Mouse (Mus musculus): ENCODE results near the gene Strc. TPM values are rescaled to one million over a fixed set of nuclear protein-coding genes. Genes with fewer than 3 reads are reported as not detected.
A peak's percentile ranks its signal among the peaks of the same experiment; 100 is the strongest.

The Strc gene
- polyA plus RNA-seq, 1 experiment from 2014 or later = not detected

DNA sequence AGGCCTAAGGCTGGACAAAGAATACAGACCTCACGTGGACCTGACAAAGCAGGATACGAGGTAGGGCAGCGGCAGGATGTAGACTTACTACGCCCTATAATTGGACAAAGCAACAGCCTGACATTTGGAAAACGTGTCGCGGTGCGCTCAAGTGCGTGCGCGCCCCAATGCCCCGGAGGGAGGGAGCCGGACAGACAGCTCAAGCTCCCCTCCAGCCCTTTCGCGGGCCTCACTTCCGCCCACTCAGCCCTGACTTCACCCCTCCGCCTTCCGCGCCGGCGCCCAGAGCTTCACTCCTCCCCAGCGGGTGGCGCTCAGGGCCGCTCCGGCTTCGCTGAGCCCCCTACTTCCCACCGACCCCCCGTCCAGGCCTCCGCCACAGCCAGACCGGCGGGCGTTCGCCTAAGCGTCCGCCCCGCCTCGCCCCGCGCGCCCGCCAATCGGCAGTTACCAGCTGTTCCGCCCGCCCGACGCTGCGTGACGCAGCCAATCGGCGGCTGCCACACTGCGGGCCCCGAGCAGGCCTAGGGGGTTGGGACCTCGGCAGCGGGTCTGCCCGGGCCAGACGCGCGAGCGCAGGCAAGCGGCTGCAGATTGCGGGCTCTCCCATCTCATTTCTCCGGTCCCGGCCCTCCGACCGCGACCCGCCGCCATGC is 26.5 kb upstream of the Strc start, which contains the start of the genes Pdia3 and Catsper2:
Pdia3 (plus strand) TSS at position 389 of the 656 bp plus-strand sequence.
Catsper2 (minus strand) TSS at position 406 of the 656 bp plus-strand sequence.
- Histone ChIP-seq H3K9me3 (ENCODE audit: control insufficient read depth, low read length) (no peaks in the 10 kb centered on the region), H3K4me2 (replicated peaks) (peak within 1 kb of the TSS; percentile 62), H3K27me3 (ENCODE audit: control insufficient read depth, insufficient read depth, low read length) (no peaks in the 10 kb centered on the region), H3K4me3 (replicated peaks; ENCODE audit: low read length) (peak within 1 kb of the TSS; percentile 99), H3K27ac (peak within 1 kb of the TSS; percentile 98), H3K9ac (peak within 1 kb of the TSS; percentile 99), H3K4me1 (replicated peaks; ENCODE audit: control insufficient read depth, insufficient read depth, low read length) (peaks cover 26% of the 10 kb centered on the region), H3K36me3 (replicated peaks; ENCODE audit: control insufficient read depth, insufficient read depth) (peaks cover 18% of the 10 kb centered on the region)
- peak; percentile 95 for DNase-seq (ENCODE audit: low spot score)
- peak; percentile 99 for ATAC-seq (ENCODE audit: low FRiP score)
- WGBS = under 1% methylated on average over 66 of the region's 68 CpGs

DNA sequence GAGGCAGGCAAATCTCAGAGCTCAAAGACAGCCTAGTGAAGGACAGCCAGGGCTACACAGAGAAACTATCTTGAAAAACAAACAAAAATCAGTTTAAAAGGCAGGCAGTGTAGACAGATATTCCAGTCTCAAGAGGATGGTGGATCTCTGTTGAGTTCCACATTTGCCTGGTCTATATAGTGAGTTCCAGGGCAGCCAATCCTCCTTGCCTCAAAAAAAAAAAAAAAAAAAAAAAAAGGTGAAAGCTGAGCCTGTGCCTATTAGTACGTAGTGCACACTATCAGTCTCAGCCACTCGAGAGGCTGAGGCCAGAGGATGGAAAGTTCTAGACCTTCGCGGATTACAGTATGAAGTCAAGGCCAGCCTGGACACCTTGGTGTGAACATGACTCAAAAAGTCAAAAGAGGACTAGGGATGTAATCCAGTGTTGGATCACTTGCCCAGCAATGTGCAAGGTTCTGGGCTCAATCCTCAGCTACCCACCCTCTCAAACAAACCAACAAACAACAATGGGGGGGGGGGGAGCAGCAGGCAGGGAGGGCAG is 25.9 kb upstream of the Strc start:
- Histone ChIP-seq H3K4me1 (replicated peaks; ENCODE audit: control insufficient read depth, insufficient read depth, low read length) (peaks cover 26% of the 10 kb centered on the region), H3K27ac (peak overlapping the region; percentile 98), H3K27me3 (ENCODE audit: control insufficient read depth, insufficient read depth, low read length) (no peaks in the 10 kb centered on the region), H3K36me3 (replicated peaks; ENCODE audit: control insufficient read depth, insufficient read depth) (peaks cover 12% of the 10 kb centered on the region), H3K4me2 (replicated peaks) (peak overlapping the region; percentile 62), H3K9me3 (ENCODE audit: control insufficient read depth, low read length) (no peaks in the 10 kb centered on the region), H3K9ac (peak overlapping the region; percentile 99), H3K4me3 (replicated peaks; ENCODE audit: low read length) (peak overlapping the region; percentile 99)
- no peak for ATAC-seq (ENCODE audit: low FRiP score)
- WGBS = 14% methylated on average over 4 of the region's 4 CpGs
- peak; percentile 49 for DNase-seq (ENCODE audit: low spot score)

DNA sequence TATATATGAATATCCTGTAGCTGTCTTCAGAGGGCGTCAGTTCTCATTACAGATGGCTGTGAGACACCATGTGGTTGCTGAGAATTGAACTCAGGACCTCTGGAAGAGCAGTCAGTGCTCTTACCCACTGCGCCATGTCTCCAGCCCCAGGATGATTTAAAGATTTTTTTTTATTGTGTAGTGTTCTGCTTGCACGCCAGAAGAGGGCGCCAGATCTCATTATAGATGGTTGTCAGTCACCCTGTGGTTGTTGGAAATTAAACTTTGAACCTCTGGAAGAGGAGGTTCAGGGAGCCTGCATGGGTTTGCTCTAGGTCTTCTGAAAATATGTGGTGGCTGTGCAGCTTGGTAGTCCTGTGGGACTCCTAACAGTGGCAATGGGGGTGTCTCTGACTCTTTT is 21.2 kb upstream of the Strc start:
- no peak overlapping the region for H3K27ac ChIP-seq
- H3K4me1 ChIP-seq (replicated peaks; ENCODE audit: control insufficient read depth, insufficient read depth, low read length) = peaks cover 5% of the 10 kb centered on the region; the same call in 1 of the 2 replicates
- no peak overlapping the region for H3K4me3 ChIP-seq (replicated peaks; ENCODE audit: low read length)
- 34% methylated on average over 4 of the region's 4 CpGs for WGBS
- no peak for ATAC-seq (ENCODE audit: low FRiP score)
- no peak overlapping the region for H3K4me2 ChIP-seq (replicated peaks)
- no peaks in the 10 kb centered on the region for H3K27me3 ChIP-seq (ENCODE audit: control insufficient read depth, insufficient read depth, low read length)
- H3K36me3 ChIP-seq (replicated peaks; ENCODE audit: control insufficient read depth, insufficient read depth) = no peaks in the 10 kb centered on the region; the same call in 1 of the 2 replicates
- no peaks in the 10 kb centered on the region for H3K9me3 ChIP-seq (ENCODE audit: control insufficient read depth, low read length)
- no peak overlapping the region for H3K9ac ChIP-seq
- no peak for DNase-seq (ENCODE audit: low spot score)

DNA sequence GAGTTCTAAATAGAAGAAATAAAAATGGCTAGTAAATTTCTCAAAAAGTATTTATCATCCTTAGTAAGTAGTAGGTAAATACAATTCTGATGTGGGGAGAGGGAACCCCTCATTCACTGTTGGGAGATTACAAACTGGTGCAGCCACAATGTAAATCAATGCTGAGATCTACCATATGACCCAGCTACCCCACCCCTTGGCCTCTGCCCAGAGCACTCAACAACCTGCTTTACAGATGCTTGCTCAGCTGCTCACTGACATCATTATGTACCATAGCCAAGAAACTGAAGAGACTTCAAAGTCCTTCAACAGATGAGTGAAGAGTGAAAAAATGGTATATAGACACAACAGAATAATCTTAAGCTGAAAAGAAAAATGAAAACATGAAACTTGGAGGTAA is 16.3 kb upstream of the Strc start:
- no peak for ATAC-seq (ENCODE audit: low FRiP score)
- Histone ChIP-seq H3K9me3 (ENCODE audit: control insufficient read depth, low read length) (no peaks in the 10 kb centered on the region), H3K27me3 (ENCODE audit: control insufficient read depth, insufficient read depth, low read length) (no peaks in the 10 kb centered on the region), H3K4me3 (replicated peaks; ENCODE audit: low read length) (no peak overlapping the region), H3K27ac (no peak overlapping the region), H3K9ac (no peak overlapping the region), H3K36me3 (replicated peaks; ENCODE audit: control insufficient read depth, insufficient read depth) (no peaks in the 10 kb centered on the region; the same call in 1 of the 2 replicates), H3K4me1 (replicated peaks; ENCODE audit: control insufficient read depth, insufficient read depth, low read length) (no peaks in the 10 kb centered on the region), H3K4me2 (replicated peaks) (no peak overlapping the region)
- DNase-seq (ENCODE audit: low spot score) = no peak

DNA sequence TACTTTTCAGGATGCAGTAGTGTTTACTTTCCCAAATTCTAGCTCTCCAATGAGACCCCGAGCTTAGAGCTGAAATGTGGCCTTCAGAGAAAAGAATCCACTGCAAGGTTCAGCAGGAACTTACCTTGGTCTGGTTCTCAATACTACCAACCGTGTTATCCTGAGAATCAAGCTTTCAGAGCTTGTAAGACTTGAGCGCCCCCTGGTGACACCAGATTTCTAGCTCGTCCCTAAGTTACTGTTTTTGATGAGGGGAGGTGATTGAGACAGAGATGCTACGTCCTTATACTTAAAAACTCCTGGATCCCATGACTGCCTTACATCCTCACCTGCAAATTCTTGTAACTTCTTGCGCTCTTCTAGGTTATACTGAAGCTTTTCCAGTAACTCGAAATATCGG is 9.7 kb upstream of the Strc start:
- Histone ChIP-seq H3K4me1 (replicated peaks; ENCODE audit: control insufficient read depth, insufficient read depth, low read length) (no peaks in the 10 kb centered on the region), H3K36me3 (replicated peaks; ENCODE audit: control insufficient read depth, insufficient read depth) (peaks cover 5% of the 10 kb centered on the region; the same call in 1 of the 2 replicates), H3K4me3 (replicated peaks; ENCODE audit: low read length) (no peak overlapping the region), H3K9me3 (ENCODE audit: control insufficient read depth, low read length) (no peaks in the 10 kb centered on the region), H3K4me2 (replicated peaks) (no peak overlapping the region), H3K27ac (no peak overlapping the region), H3K27me3 (ENCODE audit: control insufficient read depth, insufficient read depth, low read length) (no peaks in the 10 kb centered on the region), H3K9ac (no peak overlapping the region)
- ATAC-seq (ENCODE audit: low FRiP score) (no peak), DNase-seq (ENCODE audit: low spot score) (peak; percentile 91)
- 15% methylated on average over 8 of the region's 8 CpGs for WGBS

DNA sequence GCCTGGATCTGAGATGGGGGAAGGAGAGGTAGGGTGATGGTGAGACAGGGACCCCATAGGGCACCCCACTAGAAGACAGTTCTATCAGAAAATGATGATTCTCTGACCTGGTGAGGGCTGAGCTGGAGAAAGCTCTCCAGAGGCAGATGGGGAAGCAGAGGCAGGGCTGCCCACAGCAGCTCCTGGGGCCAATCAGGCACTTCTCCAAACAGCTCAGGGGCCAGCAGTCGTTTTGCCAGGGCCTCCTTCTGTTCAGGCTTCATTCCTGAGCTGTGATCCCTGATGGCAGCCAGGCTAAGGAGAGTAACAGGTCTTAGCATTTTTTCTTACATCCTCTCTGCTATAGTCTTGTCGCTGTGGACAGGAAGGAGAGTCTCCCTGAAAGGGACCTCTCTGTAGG is 12.2 kb downstream of the Strc start:
- no peak overlapping the region for H3K27ac ChIP-seq
- H3K27me3 ChIP-seq (ENCODE audit: control insufficient read depth, insufficient read depth, low read length) = no peaks in the 10 kb centered on the region
- no peak for ATAC-seq (ENCODE audit: low FRiP score)
- no peaks in the 10 kb centered on the region for H3K36me3 ChIP-seq (replicated peaks; ENCODE audit: control insufficient read depth, insufficient read depth)
- no peak overlapping the region for H3K9ac ChIP-seq
- H3K4me3 ChIP-seq (replicated peaks; ENCODE audit: low read length) = no peak overlapping the region
- no peak for DNase-seq (ENCODE audit: low spot score)
- WGBS = 65% methylated on average over 2 of the region's 2 CpGs
- no peaks in the 10 kb centered on the region for H3K4me1 ChIP-seq (replicated peaks; ENCODE audit: control insufficient read depth, insufficient read depth, low read length)
- H3K4me2 ChIP-seq (replicated peaks) = no peak overlapping the region
- H3K9me3 ChIP-seq (ENCODE audit: control insufficient read depth, low read length) = no peaks in the 10 kb centered on the region

DNA sequence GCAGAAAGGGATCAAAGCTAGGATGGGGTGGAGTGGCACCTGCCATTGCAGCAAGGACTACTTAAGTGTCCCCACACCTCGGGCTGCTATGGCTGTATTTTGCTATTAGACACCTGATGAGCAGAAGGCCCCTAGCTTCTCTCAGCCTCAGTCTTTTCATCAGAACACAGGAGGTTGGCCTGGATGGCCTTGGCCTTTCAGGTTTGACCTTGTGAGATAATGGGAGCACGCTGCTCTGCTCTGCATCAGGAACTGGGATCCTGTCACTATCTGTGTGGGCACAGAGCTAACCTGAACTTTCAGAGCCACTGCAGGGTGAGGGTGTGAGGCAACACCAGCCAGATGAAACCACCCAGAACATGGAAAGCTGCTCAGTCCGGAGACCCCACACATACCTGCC is 14.7 kb downstream of the Strc start:
- no peak overlapping the region for H3K4me3 ChIP-seq (replicated peaks; ENCODE audit: low read length)
- no peak for ATAC-seq (ENCODE audit: low FRiP score)
- 95% methylated on average over 3 of the region's 3 CpGs for WGBS

DNA sequence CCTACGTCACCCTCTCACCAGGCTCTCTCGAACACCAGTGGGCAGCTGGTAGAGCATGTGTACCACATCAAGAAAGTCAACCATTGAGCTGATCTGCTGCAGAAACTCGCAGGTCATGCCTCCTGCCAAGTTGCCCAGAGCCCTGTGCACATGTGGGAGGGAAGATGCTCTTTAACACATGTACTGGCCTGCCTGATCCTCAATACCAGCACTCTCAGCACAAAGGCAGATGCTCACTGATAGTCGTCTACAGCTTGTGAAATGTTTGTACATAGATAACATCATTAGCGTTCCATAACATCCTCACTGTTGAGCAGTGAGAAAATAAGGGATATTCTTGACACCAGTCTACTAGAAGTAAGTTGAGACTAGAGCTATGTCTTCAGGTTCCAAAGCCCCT is 16.0 kb downstream of the Strc start:
- Histone ChIP-seq H3K27ac (no peak overlapping the region), H3K4me3 (replicated peaks; ENCODE audit: low read length) (no peak overlapping the region), H3K4me2 (replicated peaks) (no peak overlapping the region), H3K27me3 (ENCODE audit: control insufficient read depth, insufficient read depth, low read length) (no peaks in the 10 kb centered on the region), H3K36me3 (replicated peaks; ENCODE audit: control insufficient read depth, insufficient read depth) (no peaks in the 10 kb centered on the region), H3K9me3 (ENCODE audit: control insufficient read depth, low read length) (no peaks in the 10 kb centered on the region), H3K4me1 (replicated peaks; ENCODE audit: control insufficient read depth, insufficient read depth, low read length) (no peaks in the 10 kb centered on the region), H3K9ac (no peak overlapping the region)
- no peak for DNase-seq (ENCODE audit: low spot score)
- 88% methylated on average over 5 of the region's 5 CpGs for WGBS
- ATAC-seq (ENCODE audit: low FRiP score) = no peak

More for the DNA sequence above, 14.7 kb downstream of the Strc start:
- Histone ChIP-seq H3K27me3 (ENCODE audit: control insufficient read depth, insufficient read depth, low read length) (no peaks in the 10 kb centered on the region), H3K9me3 (ENCODE audit: control insufficient read depth, low read length) (no peaks in the 10 kb centered on the region), H3K9ac (no peak overlapping the region), H3K4me1 (replicated peaks; ENCODE audit: control insufficient read depth, insufficient read depth, low read length) (no peaks in the 10 kb centered on the region), H3K4me2 (replicated peaks) (no peak overlapping the region), H3K27ac (no peak overlapping the region), H3K36me3 (replicated peaks; ENCODE audit: control insufficient read depth, insufficient read depth) (no peaks in the 10 kb centered on the region)
- no peak for DNase-seq (ENCODE audit: low spot score)

DNA sequence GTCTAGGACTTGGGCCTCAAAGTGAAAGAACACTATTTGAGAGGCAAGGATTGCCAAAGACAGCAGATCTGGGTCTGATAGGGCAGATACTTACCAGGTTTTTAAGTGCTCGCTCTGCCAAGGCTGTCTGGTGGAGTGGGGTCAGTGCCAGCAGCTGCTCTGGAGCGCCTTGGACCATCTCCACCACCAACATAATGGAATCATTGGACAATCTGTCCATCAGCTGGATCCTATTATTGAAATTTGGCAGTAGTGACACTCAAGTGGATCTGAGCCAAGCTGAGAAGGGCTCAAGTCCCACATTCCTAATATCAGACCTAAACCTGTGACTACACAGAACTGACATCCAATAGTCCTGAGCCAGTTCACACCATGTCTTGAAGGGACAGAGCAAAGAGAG is 18.1 kb downstream of the Strc start:
- Histone ChIP-seq H3K4me2 (replicated peaks) (no peak overlapping the region), H3K27me3 (ENCODE audit: control insufficient read depth, insufficient read depth, low read length) (no peaks in the 10 kb centered on the region), H3K36me3 (replicated peaks; ENCODE audit: control insufficient read depth, insufficient read depth) (no peaks in the 10 kb centered on the region; the same call in 1 of the 2 replicates), H3K4me1 (replicated peaks; ENCODE audit: control insufficient read depth, insufficient read depth, low read length) (no peaks in the 10 kb centered on the region), H3K9ac (no peak overlapping the region), H3K4me3 (replicated peaks; ENCODE audit: low read length) (no peak overlapping the region), H3K9me3 (ENCODE audit: control insufficient read depth, low read length) (no peaks in the 10 kb centered on the region), H3K27ac (no peak overlapping the region)
- WGBS = 88% methylated on average over 2 of the region's 2 CpGs
- DNase-seq (ENCODE audit: low spot score) (no peak), ATAC-seq (ENCODE audit: low FRiP score) (no peak)

All from hindbrain, embryonic 14.5 days (tissue).